Mouse (Mus musculus): ENCODE measurements around the gene Zfp992.
"Not testable (repeated sequence)": the region's sequence is repeated elsewhere in the genome, so short reads cannot be mapped to it uniquely, and the experiment has no call there.

Gene Zfp992

DNA sequence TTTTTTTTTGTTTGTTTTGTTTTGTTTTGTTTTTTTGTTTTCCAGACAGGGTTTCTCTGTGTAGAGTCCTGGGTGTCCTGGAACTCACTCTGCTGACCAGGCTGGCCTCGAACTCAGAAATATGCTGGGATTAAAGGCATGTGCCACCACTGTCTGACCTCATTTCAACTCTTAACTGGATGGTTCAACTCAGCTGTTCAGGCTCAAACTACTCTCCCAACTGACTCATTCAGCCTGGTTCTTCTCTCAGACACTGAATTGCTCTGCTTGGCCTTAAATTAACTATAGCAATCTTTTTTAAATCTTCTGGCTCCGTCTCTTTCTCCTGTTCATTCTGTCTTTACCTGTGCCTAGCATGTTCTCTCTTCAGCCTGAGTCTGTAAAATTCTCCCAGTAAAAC, 68.3 kb downstream of the Zfp992 start:
- DNase-seq (ENCODE audit: inconsistent age in 2 of 2, low spot score in 1 of 2) = not testable (repeated sequence)
